Mouse (Mus musculus): Measurements from ENCODE around the gene Camta1.

DNA sequence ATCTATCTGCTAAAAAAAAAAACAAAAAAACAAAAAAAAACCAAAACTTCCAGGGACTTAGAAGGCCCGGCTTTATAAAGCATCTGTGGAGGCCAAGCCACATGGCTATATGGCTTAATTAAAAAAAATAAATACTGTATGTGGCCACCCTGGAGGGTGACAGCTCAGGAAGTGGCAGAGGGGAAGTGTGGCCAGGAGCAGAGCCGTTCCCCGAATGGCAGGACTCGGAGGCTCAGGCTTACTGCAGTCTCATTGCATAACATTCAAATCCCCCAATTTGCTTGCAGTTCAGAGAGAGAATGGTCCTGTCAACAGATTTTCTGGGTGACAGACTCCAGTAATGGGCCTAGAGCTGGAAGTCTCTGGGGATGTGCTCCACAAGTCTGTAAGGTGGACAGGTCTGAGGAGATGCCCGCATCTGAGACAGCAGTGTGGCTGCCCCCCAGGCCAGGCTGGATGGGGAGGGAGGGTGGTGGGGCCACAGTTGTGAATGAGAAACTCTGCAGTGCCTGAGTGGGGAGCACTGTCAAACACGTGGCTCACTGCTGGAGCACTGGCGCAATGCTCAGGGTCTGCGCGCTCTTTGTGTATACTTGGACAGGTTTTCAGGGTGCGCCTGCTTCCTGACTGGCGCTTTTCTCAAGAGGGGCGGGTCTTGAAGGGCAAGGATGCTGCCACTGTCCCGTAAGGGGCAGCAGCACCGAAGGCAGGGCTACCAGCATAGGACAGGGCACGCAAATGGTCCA lies 140.8 kb downstream of the Camta1 start:
- TF ChIP-seq POLR2A (IDR thresholded peaks at IDR 0.05; ENCODE audit: low read depth, low read length) (no peak), CTCF (conservative IDR thresholded peaks at IDR 0.05; ENCODE audit: insufficient read depth, insufficient read length, low read depth, low read length) (no peak)
